Mouse (Mus musculus) stomach, embryonic 16.5 days (tissue): Measurements from ENCODE around the gene As3mt. TPM values are rescaled to one million over a fixed set of nuclear protein-coding genes. Genes with fewer than 3 reads are reported as not detected.
A peak's percentile ranks its signal among the peaks of the same experiment; 100 is the strongest.

Experiments used
- ATAC-seq: fragments of 200-750 bp; cut with Nextera tagmentation; 2 replicates; pipeline ENCODE4 v1.8.0; 2017; ENCODE audit warnings: moderate number of reproducible peaks, moderate TSS enrichment; ENCODE audit not compliant: insufficient read depth, low FRiP score
- H3K27ac ChIP-seq: fragments of 300-500 bp; sonication (generic); 2 replicates; pipeline ENCODE4 v1.5.1; 2014; ENCODE audit warnings: low read length
- H3K27me3 ChIP-seq: fragments of 300-500 bp; sonication (generic); 2 replicates; pipeline ENCODE4 v1.6.1; 2014; ENCODE audit warnings: low read length, control low read depth, mixed read lengths; ENCODE audit not compliant: control insufficient read depth, insufficient read depth
- H3K36me3 ChIP-seq: fragments of 300-500 bp; sonication (generic); 2 replicates; pipeline ENCODE4 v1.6.1; 2014; ENCODE audit warnings: low read length; ENCODE audit not compliant: control insufficient read depth, insufficient read depth
- H3K4me1 ChIP-seq: fragments of 300-500 bp; sonication (generic); 2 replicates; pipeline ENCODE4 v1.6.1; 2014; ENCODE audit warnings: low read length, control low read depth, mixed read lengths; ENCODE audit not compliant: control insufficient read depth, insufficient read depth
- H3K4me2 ChIP-seq: fragments of 300-500 bp; sonication (generic); 2 replicates; pipeline ENCODE4 v1.6.1; 2014; ENCODE audit warnings: low read depth, low read length, mixed read lengths
- H3K4me3 ChIP-seq: fragments of 300-500 bp; sonication (generic); replicated peaks from 2 replicates; pipeline ENCODE4 v1.5.1; 2014; ENCODE audit warnings: mild to moderate bottlenecking, low read length
- H3K9ac ChIP-seq: fragments of 300-500 bp; sonication (generic); 2 replicates; pipeline ENCODE4 v1.6.1; 2014; ENCODE audit warnings: low read length
- H3K9me3 ChIP-seq: fragments of 300-500 bp; sonication (generic); replicated peaks from 2 replicates; pipeline ENCODE4 v1.6.1; 2016; ENCODE audit warnings: low read length, control low read depth; ENCODE audit not compliant: control insufficient read depth
- WGBS: fragments of 180-500 bp; shearing (Covaris S2); extraction: QIAGEN DNeasy Blood & Tissue Kit; methylation state at CpG from one replicate; pipeline ENCODE4 v1.1.7; 2014; 5-methylcytosine and 5-hydroxymethylcytosine counted together
- polyA plus RNA-seq: library from polyadenylated mRNA; unstranded; fragments of >200 nt; fragmentation: Nextera tagmentation; extraction: Ambion mirVana; gene quantifications from 2 replicates; pipeline ENCODE4 v1.2.1, GENCODE M21; 2015

Gene As3mt
- polyA plus RNA-seq = 26.6 and 28.1 TPM in 2 replicates

- Histone ChIP-seq H3K9me3 (no peaks in the 10 kb centered on the region), H3K4me2 (peak within 1 kb of the TSS; percentile 73), H3K27me3 (no peaks in the 10 kb centered on the region), H3K9ac (peak within 1 kb of the TSS; percentile 71), H3K36me3 (no peaks in the 10 kb centered on the region), H3K27ac (peak within 1 kb of the TSS; percentile 55), H3K4me3 (peak within 1 kb of the TSS; percentile 49), H3K4me1 (peaks cover 10% of the 10 kb centered on the region)
- 6% methylated on average over 31 of the region's 31 CpGs for WGBS
- peak; percentile 77 for ATAC-seq
Measured at GRCm38 (mm10) chr19:46707296-46708151, at the start of gene As3mt. TSS of gene As3mt (plus strand) at chr19:46707458.

- WGBS = 94% methylated on average over 7 of the region's 7 CpGs
Measured at GRCm38 (mm10) chr19:46658348-46658747, 48.9 kb upstream of the As3mt start.

GRCm38 (mm10) chr19:46658851-46659250 is 48.4 kb upstream of the As3mt start:
- 0 out of 2 replicates have a peak overlapping the region, but pooled peaks have one; percentile 25 for H3K27ac ChIP-seq

More at GRCm38 (mm10) chr19:46658348-46658747, 48.9 kb upstream of the As3mt start:
- Histone ChIP-seq H3K36me3 (peaks cover 27% of the 10 kb centered on the region), H3K9me3 (no peaks in the 10 kb centered on the region), H3K27ac (no peak overlapping the region), H3K9ac (no peak overlapping the region), H3K4me2 (no peak overlapping the region), H3K4me1 (no peaks in the 10 kb centered on the region), H3K4me3 (no peak overlapping the region), H3K27me3 (no peaks in the 10 kb centered on the region)
- no peak for ATAC-seq

GRCm38 (mm10) chr19:46661511-46661910 is 45.7 kb upstream of the As3mt start:
- Histone ChIP-seq H3K27me3 (no peaks in the 10 kb centered on the region), H3K9me3 (no peaks in the 10 kb centered on the region), H3K4me3 (no peak overlapping the region), H3K4me2 (no peak overlapping the region), H3K9ac (no peak overlapping the region), H3K27ac (no peak overlapping the region), H3K36me3 (peaks cover 3% of the 10 kb centered on the region), H3K4me1 (no peaks in the 10 kb centered on the region)
- WGBS = 53% methylated on average over 4 of the region's 4 CpGs
- no peak for ATAC-seq

More at GRCm38 (mm10) chr19:46658851-46659250, 48.4 kb upstream of the As3mt start:
- no peaks in the 10 kb centered on the region for H3K9me3 ChIP-seq
- H3K27me3 ChIP-seq = no peaks in the 10 kb centered on the region
- no peak overlapping the region for H3K4me3 ChIP-seq
- no peak overlapping the region for H3K9ac ChIP-seq
- no peaks in the 10 kb centered on the region for H3K4me1 ChIP-seq
- no peak for ATAC-seq
- WGBS = 70% methylated on average over 9 of the region's 9 CpGs
- no peak overlapping the region for H3K4me2 ChIP-seq
- peaks cover 23% of the 10 kb centered on the region for H3K36me3 ChIP-seq

- H3K4me3 ChIP-seq = no peak overlapping the region
- ATAC-seq = no peak
- no peaks in the 10 kb centered on the region for H3K36me3 ChIP-seq
- 63% methylated on average over 8 of the region's 8 CpGs for WGBS
- no peak overlapping the region for H3K9ac ChIP-seq
- H3K27me3 ChIP-seq = no peaks in the 10 kb centered on the region
- no peak overlapping the region for H3K27ac ChIP-seq
- no peaks in the 10 kb centered on the region for H3K9me3 ChIP-seq
- H3K4me1 ChIP-seq = no peaks in the 10 kb centered on the region
- H3K4me2 ChIP-seq = no peak overlapping the region
Measured at GRCm38 (mm10) chr19:46662214-46662613, 45.0 kb upstream of the As3mt start.

GRCm38 (mm10) chr19:46662784-46663183 is 44.5 kb upstream of the As3mt start:
- H3K9ac ChIP-seq = no peak overlapping the region
- no peaks in the 10 kb centered on the region for H3K4me1 ChIP-seq
- no peaks in the 10 kb centered on the region for H3K9me3 ChIP-seq
- no peaks in the 10 kb centered on the region for H3K27me3 ChIP-seq
- H3K4me3 ChIP-seq = no peak overlapping the region
- H3K36me3 ChIP-seq = no peaks in the 10 kb centered on the region
- 78% methylated on average over 6 of the region's 6 CpGs for WGBS
- no peak overlapping the region for H3K4me2 ChIP-seq
- ATAC-seq = no peak
- H3K27ac ChIP-seq = no peak overlapping the region

GRCm38 (mm10) chr19:46665474-46665873 is 41.8 kb upstream of the As3mt start:
- Histone ChIP-seq H3K27me3 (no peaks in the 10 kb centered on the region), H3K4me1 (no peaks in the 10 kb centered on the region), H3K9me3 (no peaks in the 10 kb centered on the region), H3K27ac (no peak overlapping the region), H3K4me3 (no peak overlapping the region), H3K36me3 (no peaks in the 10 kb centered on the region), H3K9ac (no peak overlapping the region), H3K4me2 (no peak overlapping the region)
- ATAC-seq = no peak
- WGBS = 66% methylated on average over 7 of the region's 7 CpGs

- Histone ChIP-seq H3K4me1 (no peaks in the 10 kb centered on the region), H3K4me2 (no peak overlapping the region), H3K36me3 (no peaks in the 10 kb centered on the region), H3K27ac (no peak overlapping the region), H3K9ac (no peak overlapping the region), H3K4me3 (no peak overlapping the region), H3K27me3 (no peaks in the 10 kb centered on the region), H3K9me3 (no peaks in the 10 kb centered on the region)
- ATAC-seq = no peak
- 47% methylated on average over 11 of the region's 11 CpGs for WGBS
Measured at GRCm38 (mm10) chr19:46667300-46667699, 40.0 kb upstream of the As3mt start.

- no peak overlapping the region for H3K4me2 ChIP-seq
- no peak for ATAC-seq
- no peaks in the 10 kb centered on the region for H3K27me3 ChIP-seq
- H3K4me1 ChIP-seq = no peaks in the 10 kb centered on the region
- no peak overlapping the region for H3K9ac ChIP-seq
- no peaks in the 10 kb centered on the region for H3K36me3 ChIP-seq
- no peak overlapping the region for H3K4me3 ChIP-seq
- no peak overlapping the region for H3K27ac ChIP-seq
- WGBS = 74% methylated on average over 10 of the region's 10 CpGs
- H3K9me3 ChIP-seq = no peaks in the 10 kb centered on the region
Measured at GRCm38 (mm10) chr19:46668263-46668662, 39.0 kb upstream of the As3mt start.
